Comparison of ENCODE assay signal across 12 mouse cellular contexts in the genomic region with DNA sequence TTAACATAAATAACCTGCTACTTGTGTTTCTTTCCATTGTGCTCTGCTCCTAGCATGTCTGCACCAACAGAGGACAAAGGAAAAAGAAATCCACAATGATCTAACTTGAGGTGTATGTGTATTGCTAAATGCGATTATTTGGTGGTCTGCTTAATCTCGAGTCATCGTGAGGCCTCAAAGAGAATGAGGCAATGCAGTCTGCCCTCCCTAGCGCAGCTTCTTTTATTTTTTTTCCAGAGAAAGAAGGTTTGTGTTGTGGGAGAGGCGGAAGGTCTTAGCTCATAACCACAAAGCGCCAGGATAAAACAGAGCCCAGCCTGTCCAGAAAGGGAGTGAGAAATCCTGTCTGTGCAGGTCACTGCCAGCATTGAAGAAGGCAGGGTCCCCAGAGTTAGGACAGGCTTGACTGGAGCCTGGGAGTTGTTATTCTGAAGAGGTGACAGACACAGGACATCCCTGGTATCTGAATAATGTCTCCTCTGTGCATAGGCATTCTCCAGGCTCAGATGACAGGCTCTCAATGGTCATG.
A peak's percentile ranks its signal among the peaks of the same experiment; 100 is the strongest.
DNase-seq lines count a peak whose midpoint lies in the region; ATAC-seq lines count a peak whose summit lies in the region.
"Had no signal": no experiment of that assay in that cellular context is flagged by ENCODE, and none has a peak within 500 bp of the region (broad histone marks: within the 10 kb centered on the region; RNA-seq: fewer than 3 reads in every experiment).

No protein-coding gene starts in this region.

- peak overlapping the region; percentile 14; the same call in 1 of the 2 replicates for H3K9ac ChIP-seq in intestine, embryonic 16.5 days (ENCODE audit: low read depth, low read length)
- no peak overlapping the region for H3K9ac ChIP-seq in intestine, embryonic 15.5 days
- H3K9ac ChIP-seq in forebrain, embryonic 14.5 days (ENCODE audit: low read length), result 0 out of 2 replicates have a peak overlapping the region, but pooled peaks have one; percentile 22
- no peak overlapping the region for H3K9ac ChIP-seq in midbrain, embryonic 15.5 days
- H3K9ac ChIP-seq: embryonic facial prominence, embryonic 15.5 days; stomach, embryonic 15.5 days had no signal

- H3K27ac ChIP-seq in intestine, embryonic 16.5 days (ENCODE audit: low read length), result no peak overlapping the region
- no peak overlapping the region for H3K27ac ChIP-seq in intestine, embryonic 15.5 days
- no peak overlapping the region for H3K27ac ChIP-seq in forebrain, embryonic 14.5 days (ENCODE audit: low read depth, low read length)
- 0 out of 2 replicates have a peak overlapping the region, but pooled peaks have one; percentile 2 for H3K27ac ChIP-seq in midbrain, embryonic 15.5 days
- H3K27ac ChIP-seq: embryonic facial prominence, embryonic 15.5 days; stomach, embryonic 15.5 days had no signal

- H3K4me2 ChIP-seq in intestine, embryonic 16.5 days (ENCODE audit: low read depth, low read length), result no peak overlapping the region
- H3K4me2 ChIP-seq in intestine, embryonic 15.5 days (replicated peaks), result no peak overlapping the region
- no peak overlapping the region for H3K4me2 ChIP-seq in forebrain, embryonic 14.5 days (ENCODE audit: low read length)
- no peak overlapping the region for H3K4me2 ChIP-seq in midbrain, embryonic 15.5 days
- H3K4me2 ChIP-seq: embryonic facial prominence, embryonic 15.5 days; stomach, embryonic 15.5 days had no signal

- no peaks in the 10 kb centered on the region for H3K27me3 ChIP-seq in intestine, embryonic 16.5 days (replicated peaks; ENCODE audit: control insufficient read depth, insufficient read depth, low read length)
- no peaks in the 10 kb centered on the region for H3K27me3 ChIP-seq in intestine, embryonic 15.5 days (replicated peaks)
- H3K27me3 ChIP-seq in forebrain, embryonic 14.5 days (replicated peaks; ENCODE audit: control insufficient read depth, insufficient read depth, low read length), result no peaks in the 10 kb centered on the region
- H3K27me3 ChIP-seq in midbrain, embryonic 15.5 days (replicated peaks), result no peaks in the 10 kb centered on the region
- H3K27me3 ChIP-seq: embryonic facial prominence, embryonic 15.5 days; stomach, embryonic 15.5 days had no signal

- peak; percentile 9 for DNase-seq in embryo, embryonic 9.5 days (ENCODE audit: extremely low spot score)
- DNase-seq in forebrain, embryonic 14.5 days (ENCODE audit: low spot score), result no peak
- no peak for DNase-seq in cerebellum, adult 11-12 months
- DNase-seq: adrenal gland, postnatal 36 days; cerebellum, adult 9-10 months; liver had no signal

- no peak for ATAC-seq in intestine, embryonic 16.5 days
- no peak for ATAC-seq in intestine, embryonic 15.5 days
- ATAC-seq in forebrain, embryonic 14.5 days, result 0 out of 2 replicates have a peak, but pooled peaks have one; percentile 37
- peak; percentile 62 for ATAC-seq in midbrain, embryonic 15.5 days (replicated peaks)
- no peak for ATAC-seq in frontal cortex, adult (ENCODE audit: low TSS enrichment)

- no peaks in the 10 kb centered on the region for H3K9me3 ChIP-seq in intestine, embryonic 16.5 days (ENCODE audit: control insufficient read depth, low read length)
- no peaks in the 10 kb centered on the region for H3K9me3 ChIP-seq in intestine, embryonic 15.5 days
- H3K9me3 ChIP-seq in forebrain, embryonic 14.5 days (replicated peaks; ENCODE audit: control insufficient read depth, low read length), result no peaks in the 10 kb centered on the region
- H3K9me3 ChIP-seq in midbrain, embryonic 15.5 days, result no peaks in the 10 kb centered on the region
- H3K9me3 ChIP-seq: embryonic facial prominence, embryonic 15.5 days; stomach, embryonic 15.5 days had no signal

- H3K4me1 ChIP-seq in intestine, embryonic 16.5 days (ENCODE audit: control insufficient read depth, insufficient read depth, low read length), result 0 out of 2 replicates have a peak, but pooled peaks cover 3% of the 10 kb centered on the region
- H3K4me1 ChIP-seq in intestine, embryonic 15.5 days (replicated peaks), result no peaks in the 10 kb centered on the region
- H3K4me1 ChIP-seq in forebrain, embryonic 14.5 days (ENCODE audit: control insufficient read depth, insufficient read depth, low read length), result no peaks in the 10 kb centered on the region; the same call in 1 of the 2 replicates
- peaks cover 9% of the 10 kb centered on the region; the same call in 1 of the 2 replicates for H3K4me1 ChIP-seq in midbrain, embryonic 15.5 days
- H3K4me1 ChIP-seq: embryonic facial prominence, embryonic 15.5 days had no signal

- WGBS in intestine, embryonic 16.5 days, result 51% methylated on average over 6 of the region's 6 CpGs
- WGBS in intestine, embryonic 15.5 days, result 43% methylated on average over 6 of the region's 6 CpGs
- WGBS in forebrain, embryonic 14.5 days, result 39% methylated on average over 6 of the region's 6 CpGs
- 22% methylated on average over 6 of the region's 6 CpGs for WGBS in midbrain, embryonic 15.5 days

- H3K4me3 ChIP-seq in intestine, embryonic 16.5 days (ENCODE audit: low read length), result no peak overlapping the region
- no peak overlapping the region for H3K4me3 ChIP-seq in intestine, embryonic 15.5 days (replicated peaks)
- H3K4me3 ChIP-seq in forebrain, embryonic 14.5 days (ENCODE audit: low read depth, low read length), result no peak overlapping the region
- H3K4me3 ChIP-seq in midbrain, embryonic 15.5 days, result no peak overlapping the region
- H3K4me3 ChIP-seq: embryonic facial prominence, embryonic 15.5 days; stomach, embryonic 15.5 days had no signal

- H3K36me3 ChIP-seq in intestine, embryonic 16.5 days (ENCODE audit: control insufficient read depth, insufficient read depth, low read length), result no peaks in the 10 kb centered on the region
- no peaks in the 10 kb centered on the region for H3K36me3 ChIP-seq in intestine, embryonic 15.5 days
- no peaks in the 10 kb centered on the region for H3K36me3 ChIP-seq in forebrain, embryonic 14.5 days (ENCODE audit: control insufficient read depth, insufficient read depth, low read length)
- H3K36me3 ChIP-seq in midbrain, embryonic 15.5 days (replicated peaks), result no peaks in the 10 kb centered on the region
- H3K36me3 ChIP-seq: embryonic facial prominence, embryonic 15.5 days; stomach, embryonic 15.5 days had no signal

Comparison
In these comparisons a context has a peak if more than half of its experiments do, and no peak if none do; other contexts are left out.
1. H3K9ac ChIP-seq: peak in intestine, embryonic 16.5 days (single experiment) and forebrain, embryonic 14.5 days (single experiment); none in intestine, embryonic 15.5 days (single experiment) and midbrain, embryonic 15.5 days (single experiment).
2. ATAC-seq: peak in forebrain, embryonic 14.5 days (single experiment) and midbrain, embryonic 15.5 days (single experiment); none in intestine, embryonic 16.5 days (single experiment), intestine, embryonic 15.5 days (single experiment) and frontal cortex, adult (single experiment).